Mouse (Mus musculus) thymus, postnatal 14 days (tissue): ENCODE measurements around the gene Ephb2.
A peak's percentile ranks its signal among the peaks of the same experiment; 100 is the strongest.

Experiments used
- DNase-seq: peaks from one replicate; pipeline ENCODE4 v3.0.0; 2021

The Ephb2 gene

GRCm38 (mm10) chr4:136835621-136836386, at the start of gene Ephb2:
Gene Ephb2 (minus strand): TSS chr4:136835988.
- peak; percentile 83 for DNase-seq

DNA sequence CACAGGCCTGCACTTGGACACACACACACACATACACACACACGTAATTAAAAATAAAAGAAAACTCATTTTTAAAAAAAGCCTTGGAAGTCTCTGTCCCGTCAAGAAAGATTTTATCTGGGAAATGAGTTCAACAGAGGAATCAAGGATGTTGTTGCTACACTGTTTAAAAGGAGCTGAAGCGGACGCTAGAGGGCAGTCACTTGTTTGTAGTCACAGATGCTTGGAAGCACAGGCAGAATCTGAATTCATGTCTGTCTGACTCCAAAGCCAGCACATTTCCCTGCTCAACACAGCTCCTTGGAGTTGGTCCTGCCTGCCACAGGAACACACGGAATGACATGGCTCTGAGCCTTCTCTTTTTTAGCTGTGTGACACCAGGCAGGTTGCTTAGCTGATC, 42.8 kb upstream of the Ephb2 start:
- peak; percentile 23 for DNase-seq

DNA sequence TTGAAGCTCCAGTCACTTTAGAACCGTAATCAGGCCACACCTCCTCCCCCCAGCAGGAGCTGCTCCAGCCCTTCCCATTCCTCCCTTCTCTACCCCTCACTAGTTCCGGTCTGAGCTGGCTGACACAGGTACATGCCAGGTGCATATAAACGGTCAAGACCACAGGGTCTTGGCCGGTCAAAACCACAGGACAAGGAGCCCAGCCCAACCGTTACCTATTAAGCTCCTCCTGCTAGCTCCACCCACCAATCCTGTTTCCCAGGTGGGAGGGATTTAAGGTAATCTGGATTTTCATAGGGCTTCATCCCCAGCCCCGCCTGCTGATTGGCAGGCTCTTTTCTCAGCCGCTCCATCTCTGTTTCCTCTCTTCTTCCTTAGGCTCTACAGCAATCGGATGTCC, 42.4 kb upstream of the Ephb2 start:
- DNase-seq: no peak

- DNase-seq: peak; percentile 79
Observed at GRCm38 (mm10) chr4:136876971-136877370, 41.2 kb upstream of the Ephb2 start.

- DNase-seq: no peak
Observed at GRCm38 (mm10) chr4:136875012-136875411, 39.2 kb upstream of the Ephb2 start.

DNA sequence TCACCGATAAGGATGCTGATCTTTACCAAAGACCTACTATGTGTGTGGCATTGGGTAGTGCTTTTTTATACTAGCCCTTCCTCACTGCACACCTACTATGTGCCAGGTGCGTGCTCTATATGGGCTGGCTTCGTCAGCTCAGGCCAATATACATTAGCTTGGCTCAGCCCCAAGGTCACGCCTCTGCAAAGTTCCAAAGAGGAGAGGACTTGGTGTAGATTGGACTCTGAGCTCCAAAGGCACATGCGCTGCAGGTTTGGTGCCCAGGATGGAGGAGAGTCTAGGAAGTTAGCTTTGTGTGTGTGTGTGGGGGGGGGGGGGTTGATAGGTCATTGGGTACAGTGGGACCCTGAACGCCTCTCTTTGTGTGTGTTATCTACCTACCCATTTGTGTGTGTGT, 32.6 kb upstream of the Ephb2 start:
- DNase-seq: no peak

DNA sequence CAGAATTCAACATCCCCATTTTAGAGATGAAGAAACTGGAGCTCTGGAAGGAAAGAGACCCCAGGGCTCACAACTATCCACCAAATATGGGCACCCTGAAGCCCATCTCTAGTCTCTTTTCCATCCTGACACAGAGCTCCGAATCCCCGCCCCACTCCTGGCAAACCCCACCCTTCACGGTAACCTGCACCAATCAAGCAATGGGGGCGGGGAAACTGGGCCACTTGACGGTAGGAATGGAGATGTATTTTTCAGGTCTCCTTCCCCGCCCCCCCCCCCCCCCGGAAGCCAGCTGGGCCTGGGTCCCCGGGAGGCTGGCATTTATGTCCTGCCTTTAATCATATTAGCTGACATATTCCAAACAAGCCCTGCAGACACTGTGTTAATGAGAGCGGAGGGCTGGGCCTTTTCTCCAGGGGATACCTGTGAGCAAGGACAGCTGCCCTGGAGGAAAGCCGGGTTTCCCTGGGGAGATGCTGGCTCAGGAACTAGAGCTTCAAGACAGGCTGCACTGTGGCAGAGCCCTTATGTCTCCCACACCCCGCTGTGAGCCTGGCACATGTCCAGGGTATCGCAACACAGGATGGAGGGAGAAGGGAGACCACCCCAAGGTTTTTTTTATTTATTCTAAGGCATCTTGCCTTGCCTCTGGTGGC, 32.0 kb upstream of the Ephb2 start:
- DNase-seq: no peak

GRCm38 (mm10) chr4:136865531-136865930, 29.7 kb upstream of the Ephb2 start:
- DNase-seq: no peak

DNA sequence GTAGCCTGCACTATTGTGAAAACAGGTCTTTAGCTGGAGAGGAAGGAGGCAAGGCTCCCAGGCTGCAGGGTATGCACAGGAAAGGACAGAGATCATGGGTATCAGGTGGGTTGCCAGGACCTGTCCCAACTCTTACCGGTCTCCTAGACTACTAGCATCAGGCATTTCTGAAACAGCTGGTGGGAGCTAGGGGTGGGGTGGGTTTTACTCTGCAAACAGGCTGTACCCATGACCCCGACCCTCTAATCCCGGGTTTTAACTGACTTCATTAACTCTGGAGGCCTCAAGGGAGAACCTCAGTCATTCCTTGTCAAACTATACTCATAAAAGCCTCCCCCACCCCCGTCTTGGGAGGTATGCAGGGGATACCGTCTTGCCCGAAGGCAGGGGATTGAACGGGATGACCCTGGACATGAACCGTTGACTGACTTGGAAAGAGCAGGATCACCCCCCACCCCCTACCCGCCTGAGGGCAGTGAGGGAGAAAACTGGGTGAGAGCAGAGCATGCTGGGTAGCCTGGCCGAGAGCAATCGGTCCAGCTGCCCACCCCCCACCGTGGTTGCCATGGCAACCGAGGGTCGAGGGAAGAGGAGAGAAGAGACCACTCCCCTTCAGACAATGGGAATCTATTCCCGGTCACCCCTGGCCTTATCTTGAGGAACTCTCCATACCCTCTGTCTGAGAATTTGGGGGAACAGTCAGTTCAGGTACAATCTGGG, 29.1 kb upstream of the Ephb2 start:
- DNase-seq: no peak

DNA sequence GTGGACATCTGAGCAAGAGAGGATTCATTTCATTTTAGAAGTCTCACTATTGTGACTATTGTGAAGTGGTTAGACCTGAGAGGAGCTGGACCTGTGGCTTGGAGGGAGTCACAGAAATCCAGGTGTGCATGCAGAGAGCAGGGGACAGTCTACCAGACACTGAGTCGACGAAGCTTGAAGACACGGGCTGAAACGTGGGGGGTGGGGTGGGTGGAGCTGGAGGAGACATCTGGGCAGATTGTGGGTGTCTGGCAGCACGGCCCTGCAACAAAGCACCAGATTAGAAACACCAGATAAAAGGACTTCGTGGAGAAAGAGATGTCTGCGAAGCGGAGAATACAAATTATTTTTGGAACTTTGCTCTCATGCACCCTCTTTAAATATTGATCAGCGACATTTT, 27.7 kb upstream of the Ephb2 start:
- no peak for DNase-seq

- DNase-seq: no peak
Observed at GRCm38 (mm10) chr4:136862411-136862810, 26.6 kb upstream of the Ephb2 start.

- no peak for DNase-seq
Observed at GRCm38 (mm10) chr4:136861806-136862205, 26.0 kb upstream of the Ephb2 start.

- DNase-seq: no peak
Observed at GRCm38 (mm10) chr4:136860022-136860421, 24.2 kb upstream of the Ephb2 start.

- peak; percentile 38 for DNase-seq
Observed at GRCm38 (mm10) chr4:136855081-136855480, 19.3 kb upstream of the Ephb2 start.

DNA sequence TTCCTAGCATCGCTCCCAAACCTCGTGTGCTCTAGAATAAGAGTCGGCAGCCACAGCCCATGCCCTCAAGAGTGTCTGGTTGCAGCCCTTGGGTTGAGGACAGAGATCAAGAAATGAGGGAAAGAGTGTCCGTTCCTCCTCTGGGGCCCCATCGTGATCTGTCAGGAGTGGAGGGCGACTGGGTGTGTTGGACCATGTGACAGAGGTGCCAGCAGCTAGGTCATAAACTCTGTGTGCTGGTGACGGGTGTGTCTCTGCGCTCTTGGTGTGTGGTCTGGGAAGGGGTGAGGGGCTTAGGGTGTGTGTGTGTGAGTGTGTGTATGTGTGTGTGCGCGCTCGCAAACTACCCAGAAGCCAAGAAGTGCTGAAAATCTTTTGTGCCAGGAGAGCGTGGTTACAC, 17.2 kb upstream of the Ephb2 start:
- DNase-seq: no peak

- no peak for DNase-seq
Observed at GRCm38 (mm10) chr4:136852119-136852518, 16.3 kb upstream of the Ephb2 start.

GRCm38 (mm10) chr4:136848565-136848964, 12.8 kb upstream of the Ephb2 start:
- no peak for DNase-seq

GRCm38 (mm10) chr4:136847166-136847565, 11.4 kb upstream of the Ephb2 start:
- DNase-seq: no peak

DNA sequence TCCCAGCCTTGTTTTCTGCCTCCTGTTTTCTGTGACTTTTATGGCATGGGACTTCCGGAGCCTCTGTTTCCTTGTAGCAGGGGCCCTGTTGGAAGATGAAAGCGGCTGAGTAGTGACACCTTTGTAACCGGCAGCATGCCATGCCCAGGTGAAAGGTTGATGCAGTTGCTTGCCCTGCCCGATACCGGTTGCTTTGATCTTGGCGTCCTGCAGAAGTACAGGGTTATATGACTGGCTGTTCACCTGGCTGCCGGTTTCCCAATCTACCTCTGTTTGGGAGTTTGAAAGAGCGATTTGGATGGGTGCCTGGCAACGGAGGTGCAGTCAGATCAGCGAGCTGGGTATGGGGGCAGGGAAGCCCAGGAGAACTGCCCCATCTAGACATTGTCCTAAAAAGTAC, 7.0 kb upstream of the Ephb2 start:
- DNase-seq: no peak

DNA sequence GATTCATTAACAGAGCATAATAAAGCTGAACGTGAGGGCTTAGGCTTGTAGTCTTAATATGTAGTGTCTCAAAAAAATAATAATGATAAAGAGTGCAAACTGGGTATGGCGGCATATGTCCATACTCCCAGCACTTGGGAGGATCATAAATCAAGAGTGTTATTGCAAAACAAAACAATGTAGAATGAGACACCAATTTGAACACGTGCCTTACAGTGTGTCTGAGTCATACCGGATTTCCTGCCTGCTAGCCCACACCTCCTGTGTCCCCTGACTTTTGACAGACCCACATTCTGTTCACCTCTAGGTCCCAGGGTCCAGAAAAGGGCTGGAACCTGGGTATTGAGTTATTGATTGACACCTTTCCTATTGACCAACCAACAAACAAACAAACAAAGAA, 6.2 kb upstream of the Ephb2 start:
- no peak for DNase-seq

DNA sequence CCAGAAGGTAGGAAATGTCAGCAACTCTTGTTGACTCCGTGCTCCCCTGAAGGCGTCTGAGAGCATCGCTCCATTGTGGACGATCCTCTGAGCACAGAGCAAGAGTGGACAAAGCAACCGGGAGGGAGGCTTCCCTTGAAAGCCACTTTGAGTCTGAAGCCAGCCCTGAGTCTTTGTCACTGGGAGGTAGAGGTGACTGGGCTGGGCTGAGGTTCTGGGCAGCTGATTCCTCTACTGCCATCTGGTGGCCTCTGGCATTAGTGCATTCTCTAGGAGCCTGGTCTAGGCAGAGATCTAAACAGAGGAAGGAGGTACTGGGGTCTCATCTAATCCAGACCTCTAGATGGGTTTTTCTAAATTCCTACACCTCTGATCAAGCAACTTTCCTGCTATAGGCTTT, 5.3 kb upstream of the Ephb2 start:
- DNase-seq: peak; percentile 86

DNA sequence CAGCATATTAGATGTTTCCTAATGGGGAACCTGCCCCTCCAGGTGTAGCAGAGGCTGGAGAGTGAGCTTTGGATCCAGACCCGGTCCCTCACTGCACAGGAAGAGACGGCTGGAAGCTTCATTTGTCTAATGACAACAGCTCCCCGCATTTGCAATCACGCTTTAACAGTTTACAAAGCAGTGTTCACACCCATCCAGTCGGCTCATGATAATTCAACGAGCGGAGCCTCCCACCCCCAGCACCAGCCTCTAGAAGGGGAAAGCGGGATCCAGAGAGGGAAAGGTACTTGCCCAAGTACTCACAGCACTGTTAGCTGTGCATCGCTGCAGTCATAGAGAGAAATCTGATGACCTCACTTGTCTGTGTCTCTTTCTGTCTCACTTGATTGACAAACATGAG, 2.7 kb upstream of the Ephb2 start:
- no peak for DNase-seq

DNA sequence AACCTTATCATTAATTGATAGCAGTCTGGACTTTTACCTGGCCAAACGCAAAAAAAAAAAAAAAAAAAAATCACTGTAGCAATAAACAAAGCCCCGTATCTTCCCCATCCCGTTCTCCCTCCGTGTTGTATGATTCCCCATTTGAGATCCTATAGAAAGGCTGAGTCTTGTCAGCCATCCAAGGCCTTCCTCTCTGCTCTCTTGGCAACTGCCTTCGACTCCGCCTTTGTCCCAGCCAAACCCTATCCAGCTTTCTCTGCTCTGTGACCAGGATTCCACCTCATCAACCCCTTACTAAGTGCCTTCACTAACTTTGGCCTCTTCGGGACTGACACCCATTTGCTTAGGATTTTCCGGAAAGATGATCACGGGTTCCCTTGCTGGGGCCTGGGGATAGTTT, 2.2 kb upstream of the Ephb2 start:
- DNase-seq: no peak

DNA sequence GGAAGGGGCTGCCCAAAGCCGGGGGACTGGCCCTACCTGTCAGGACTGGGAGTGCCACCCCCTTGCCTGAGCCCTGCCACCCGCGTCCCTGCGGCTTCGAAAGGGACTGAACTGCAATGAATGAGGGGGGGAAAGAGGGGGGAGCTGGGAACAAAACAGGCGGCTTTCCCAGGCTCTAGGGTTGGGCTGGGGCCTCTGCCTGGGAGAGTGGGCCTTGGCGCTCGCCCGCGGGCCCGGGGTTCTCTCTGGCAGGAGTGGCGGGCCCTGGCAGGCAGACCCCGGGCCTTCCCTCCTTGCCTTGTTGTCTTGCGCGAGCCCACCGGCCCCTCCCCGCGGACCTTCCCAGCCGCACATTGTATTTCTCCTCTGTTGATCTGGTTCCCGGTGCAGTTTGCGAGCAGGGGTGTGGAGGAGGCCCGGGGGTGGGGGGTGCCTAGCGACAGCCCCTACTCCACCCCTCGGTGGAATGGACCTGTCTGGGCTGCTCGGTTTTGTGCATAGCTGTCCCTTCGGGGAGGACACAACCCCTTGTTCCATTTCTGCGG, 671 bp upstream of the Ephb2 start:
- DNase-seq: no peak
